Mouse (Mus musculus): Measurements from ENCODE around the gene Mettl23.

The Mettl23 gene

DNA sequence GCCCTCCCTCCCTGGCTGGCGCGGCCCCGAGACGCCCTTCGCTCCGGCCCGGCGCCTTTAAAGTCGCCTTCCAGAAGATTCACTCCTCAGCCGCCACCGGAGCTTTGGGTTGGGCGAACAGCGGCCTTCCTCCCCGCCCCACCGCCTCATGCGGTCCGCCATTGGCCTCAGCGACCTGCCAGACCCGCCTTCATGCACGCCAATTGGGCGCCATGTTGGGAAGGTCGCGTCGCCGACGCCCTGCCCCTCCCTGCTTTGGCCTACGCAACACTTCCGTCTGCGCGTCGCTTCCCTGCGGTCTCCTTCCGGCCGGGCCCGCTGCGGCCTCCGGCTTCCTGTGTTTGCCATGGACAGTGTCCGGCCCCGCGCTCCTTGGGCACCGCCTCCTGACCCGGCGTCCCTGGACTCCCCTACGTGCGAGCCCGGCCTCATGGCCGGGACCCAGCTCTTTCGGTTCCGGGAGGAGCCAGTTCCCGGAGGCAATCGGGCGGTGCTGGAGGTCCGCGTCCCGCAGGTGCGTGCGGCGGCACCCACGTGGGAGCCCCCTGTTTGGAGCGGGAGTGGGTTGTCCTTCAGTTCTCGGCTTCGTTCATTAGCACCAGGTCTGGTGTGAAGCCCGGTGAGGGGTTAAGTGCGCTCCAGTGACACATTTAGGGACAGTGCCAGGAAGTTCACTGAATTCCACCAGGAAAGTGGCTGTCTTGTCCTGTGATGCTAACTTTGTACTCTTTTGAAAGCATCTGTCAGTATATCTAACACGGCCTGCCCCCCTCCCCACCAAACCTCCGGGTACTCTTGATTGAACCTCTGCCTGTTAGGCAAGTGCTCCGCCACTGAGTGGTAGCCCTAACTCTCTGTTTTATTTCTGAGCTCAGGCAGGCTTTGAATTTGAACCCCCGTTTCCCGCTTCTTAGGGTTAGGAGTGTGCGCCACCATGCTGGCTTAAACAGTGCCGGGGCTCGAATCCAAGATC is at the start of gene Mettl23, which contains the start of gene Jmjd6:
Mettl23 (plus strand) TSS at position 18 of the 973 bp plus-strand sequence.
Jmjd6 (minus strand) TSS at position 189 of the 973 bp plus-strand sequence.
- peak; percentile 91 to 95 for DNase-seq (ENCODE audit: low spot score in 2 of 2)

DNA sequence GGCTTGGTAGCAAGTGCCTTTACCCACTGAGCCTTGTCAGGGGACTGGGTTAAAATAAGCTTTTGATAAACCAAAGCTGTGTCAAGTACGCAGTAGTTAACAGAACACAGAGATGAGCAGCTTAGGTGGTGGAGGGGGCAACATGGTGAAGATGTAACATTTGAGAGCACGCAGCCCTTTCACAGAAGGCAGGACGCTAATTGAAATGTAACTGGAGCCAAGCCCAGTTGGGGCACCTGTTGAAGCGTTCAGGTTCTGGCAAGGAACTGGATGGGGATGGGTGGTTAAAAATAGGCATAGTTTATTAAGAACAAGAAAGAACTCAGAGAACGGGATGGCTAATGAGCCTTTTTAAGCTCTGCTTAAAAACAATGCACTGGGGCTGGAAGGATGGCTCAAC is 43.7 kb upstream of the Mettl23 start:
- DNase-seq (ENCODE audit: low spot score in 2 of 2): peak in 1 of 2 experiments; percentile 42

DNA sequence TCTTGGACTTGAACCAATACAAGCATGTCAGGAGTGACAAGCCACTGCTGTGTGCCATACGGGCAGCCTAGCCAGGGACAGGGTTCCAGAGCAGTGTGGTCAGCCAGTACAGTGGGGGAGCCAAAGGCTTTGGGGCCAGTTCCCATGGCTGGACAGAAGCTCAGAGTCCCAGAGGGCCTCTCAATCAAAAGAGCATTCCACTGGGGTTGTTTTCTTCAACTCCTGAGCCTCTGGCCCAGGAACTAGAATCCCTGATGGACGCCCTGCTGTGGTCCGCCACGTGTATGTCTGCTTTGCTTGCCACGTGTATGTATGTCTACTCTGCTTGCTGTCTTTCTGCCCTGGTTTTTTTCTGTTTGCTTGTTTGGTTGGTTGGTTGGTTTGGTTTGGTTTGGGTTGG is 42.0 kb upstream of the Mettl23 start:
- DNase-seq (ENCODE audit: low spot score in 2 of 2): no peak

DNA sequence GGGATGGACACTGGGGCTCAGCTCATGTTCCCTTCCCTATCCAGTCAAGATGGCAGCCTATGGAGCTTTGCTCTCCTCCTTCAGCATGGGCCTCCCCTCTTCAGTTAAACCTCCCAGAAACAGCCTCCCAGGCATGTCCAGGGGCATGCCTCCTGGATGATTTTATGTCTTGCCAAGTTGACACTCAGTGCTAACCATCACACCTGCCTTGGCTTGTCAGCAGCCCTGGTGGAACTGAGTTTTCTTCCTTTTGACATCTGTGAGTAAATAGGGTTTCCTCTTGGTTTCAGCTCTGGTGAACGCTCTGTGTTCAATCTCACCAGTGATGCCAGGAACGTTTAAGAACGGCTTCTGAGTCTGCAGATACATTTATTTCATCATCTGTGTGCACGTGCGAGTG is 40.4 kb upstream of the Mettl23 start:
- DNase-seq (ENCODE audit: low spot score in 2 of 2): no peak

DNA sequence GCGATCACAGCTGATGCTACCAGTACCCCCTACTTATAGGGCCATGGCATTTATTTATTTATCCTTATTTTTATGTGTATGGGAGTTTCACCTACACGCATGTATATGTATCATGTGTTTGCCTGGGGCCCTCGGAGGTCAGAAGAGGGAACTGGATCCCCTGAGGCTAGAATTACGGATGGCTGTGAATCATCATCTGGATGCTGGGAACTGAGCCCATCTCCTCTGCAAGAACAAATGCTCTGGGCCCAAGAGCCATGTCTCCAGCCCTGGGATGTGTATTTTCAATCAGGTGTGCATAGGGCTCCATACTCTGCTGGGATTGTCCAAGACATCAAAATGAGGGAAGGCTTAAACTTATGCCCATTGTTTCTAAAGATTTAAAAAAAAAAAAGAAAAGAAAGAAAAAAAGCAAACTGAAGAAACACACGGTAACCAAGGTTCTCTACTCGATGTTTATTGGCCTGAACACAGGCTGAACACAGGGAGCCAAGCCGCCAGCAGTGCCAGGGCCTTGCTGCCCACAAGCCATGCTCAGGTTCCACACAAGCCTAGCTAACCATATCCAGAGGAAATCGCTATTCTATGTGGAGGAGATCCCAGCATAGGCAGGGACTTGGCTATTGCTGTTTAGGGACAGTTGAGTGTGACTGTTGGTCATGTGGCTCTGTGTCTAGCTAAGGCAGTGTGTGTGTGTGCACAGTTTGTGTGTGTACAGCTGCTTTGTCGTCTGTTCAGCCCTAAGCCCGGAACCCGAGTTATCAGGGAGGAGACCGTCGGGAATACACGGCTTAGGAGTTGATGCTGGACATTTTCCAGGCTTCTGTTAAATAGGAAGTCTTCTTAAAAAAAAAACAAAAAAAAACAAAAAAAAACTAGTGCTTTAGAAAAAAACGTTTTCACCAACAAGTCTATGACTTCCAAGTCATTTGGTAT is 36.7 kb upstream of the Mettl23 start:
- no peak for DNase-seq (ENCODE audit: low spot score in 2 of 2)

DNA sequence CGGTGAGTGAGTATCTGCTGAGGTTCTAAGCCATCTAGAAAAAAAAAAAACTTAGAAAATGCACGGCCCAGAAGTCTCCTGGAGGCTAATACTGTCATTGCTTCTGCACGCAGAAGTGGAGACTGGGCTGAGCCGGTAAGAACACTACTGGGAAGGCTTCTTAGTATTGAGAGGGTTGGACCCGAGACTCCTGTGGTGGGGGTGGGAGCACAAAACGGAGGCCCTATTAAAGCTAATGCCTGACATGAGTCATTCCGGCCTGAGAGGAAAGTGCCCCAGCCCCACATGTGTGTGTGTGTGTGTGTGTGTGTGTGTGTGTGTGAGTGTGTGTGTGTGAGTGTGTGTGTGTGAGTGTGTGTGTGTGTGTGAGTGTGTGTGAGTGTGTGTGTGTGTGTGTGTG is 36.0 kb upstream of the Mettl23 start:
- DNase-seq (ENCODE audit: low spot score in 2 of 2): no peak

DNA sequence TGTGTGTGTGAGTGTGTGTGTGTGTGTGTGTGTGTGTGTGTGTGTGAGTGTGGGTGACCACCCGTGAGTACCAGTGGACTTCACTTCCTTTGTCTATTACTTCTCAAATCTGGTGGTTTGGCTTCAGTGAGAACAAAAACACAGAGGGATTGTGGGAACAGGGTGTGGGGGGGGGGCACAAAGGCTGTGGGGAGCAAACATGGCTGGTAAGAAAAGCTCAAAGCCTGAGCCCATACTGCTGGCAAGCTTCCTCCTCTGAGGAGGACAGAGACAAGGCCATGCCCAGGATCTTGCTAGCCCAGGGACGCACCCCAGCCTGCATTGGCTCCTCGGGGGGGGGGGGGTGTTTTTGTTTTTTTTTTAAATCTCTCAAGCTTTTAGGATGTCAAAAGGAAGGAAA is 35.6 kb upstream of the Mettl23 start:
- no peak for DNase-seq (ENCODE audit: low spot score in 2 of 2)

DNA sequence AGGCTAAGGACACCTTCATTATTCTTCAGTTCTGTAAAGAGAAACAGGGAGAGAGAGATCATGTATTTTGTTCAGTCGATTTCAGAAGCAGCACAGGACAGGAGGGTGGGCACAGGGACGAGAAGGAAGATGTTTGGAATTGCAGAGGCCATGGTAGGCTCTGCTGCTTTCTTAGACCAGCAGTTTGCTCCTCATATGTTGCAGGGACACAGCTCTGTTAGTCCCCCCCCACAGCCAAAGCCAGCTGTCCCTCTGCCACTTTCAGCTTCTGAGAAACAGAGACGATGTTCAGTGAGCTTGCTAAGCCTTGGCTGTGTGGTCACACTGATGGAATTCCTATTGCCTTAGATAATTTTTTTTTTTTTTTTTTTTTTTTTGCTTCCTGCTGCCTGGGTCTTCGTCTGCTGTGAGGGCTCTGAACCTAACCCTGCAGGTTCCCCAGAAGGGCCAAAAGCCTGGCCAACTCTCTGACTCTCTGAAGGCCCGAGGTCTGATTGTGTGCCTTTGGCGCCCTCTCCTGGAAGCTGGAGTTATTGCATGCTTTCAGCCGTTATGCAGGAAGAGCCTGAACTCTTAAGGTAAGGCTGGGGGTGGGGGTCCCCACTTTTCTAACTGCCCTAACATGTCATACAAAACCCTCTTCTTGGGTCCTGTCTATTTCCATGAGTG is 35.0 kb upstream of the Mettl23 start:
- DNase-seq (ENCODE audit: low spot score in 2 of 2): peak; percentile 84 to 91

DNA sequence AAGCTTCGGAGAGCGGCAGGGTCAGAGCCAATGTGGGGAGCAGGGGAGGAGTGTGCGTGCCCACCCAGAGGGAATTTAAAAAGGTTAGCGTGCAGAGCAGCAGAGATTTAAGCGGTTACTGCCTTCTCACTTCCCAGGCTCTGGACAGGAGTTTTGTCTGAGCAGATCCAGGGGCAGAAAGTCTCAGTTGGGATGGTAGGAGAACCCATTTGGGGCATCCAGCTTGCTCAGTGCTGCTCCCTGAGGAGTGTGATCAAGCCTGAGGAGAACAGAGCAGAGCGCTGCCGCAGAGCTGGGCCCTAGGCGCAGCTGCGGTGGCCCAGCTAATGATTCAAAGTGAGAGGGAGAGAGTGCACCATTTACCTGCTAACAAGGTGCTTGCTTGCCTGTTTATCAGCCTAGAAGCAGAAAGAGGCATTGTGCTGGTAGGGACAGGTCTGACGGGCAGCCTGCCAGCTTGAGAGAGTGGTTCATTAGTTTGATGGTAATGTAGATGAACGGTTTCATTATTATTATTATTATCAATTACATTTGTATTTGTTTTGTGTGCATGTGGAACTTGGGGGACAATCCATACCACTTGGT is 34.2 kb upstream of the Mettl23 start:
- no peak for DNase-seq (ENCODE audit: low spot score in 2 of 2)

DNA sequence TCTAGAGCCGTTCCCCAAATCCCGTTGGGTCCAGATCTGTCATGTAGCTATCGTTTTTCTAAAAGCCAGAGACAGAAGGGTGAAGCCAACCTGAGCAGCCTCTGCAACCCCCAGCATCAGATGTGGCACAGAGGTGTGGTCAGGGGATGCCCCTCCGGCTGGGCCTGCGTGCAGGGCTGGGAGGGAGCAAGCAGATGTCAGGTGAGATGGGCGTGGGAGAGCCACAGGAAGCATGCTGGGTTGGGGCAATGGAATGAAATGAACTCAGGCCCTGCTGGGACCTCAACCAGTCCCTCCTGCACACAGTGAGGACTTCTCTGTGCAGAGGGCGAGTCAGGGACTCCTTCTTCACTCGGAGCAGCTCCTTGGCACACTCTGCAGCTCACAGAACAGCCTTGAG is 33.6 kb upstream of the Mettl23 start:
- no peak for DNase-seq (ENCODE audit: low spot score in 2 of 2)

DNA sequence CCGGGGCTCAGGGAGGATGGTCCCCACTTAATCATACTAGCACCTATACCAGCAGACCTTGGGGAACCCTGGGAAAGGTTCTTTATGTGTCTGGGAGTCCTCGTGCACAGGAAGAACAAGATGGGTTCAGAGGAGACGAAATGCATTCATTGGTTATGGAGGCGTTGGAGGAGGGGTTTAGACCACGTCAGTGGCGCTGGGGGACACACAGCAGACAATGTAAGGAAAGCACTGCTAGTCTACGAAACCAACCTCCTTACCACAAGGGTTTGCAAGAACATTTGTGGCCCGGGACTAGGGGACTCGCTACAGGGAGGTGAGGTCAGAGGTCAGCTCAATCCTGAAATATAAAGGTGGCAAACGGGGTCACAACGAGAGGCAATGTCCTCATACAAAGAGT is 32.5 kb upstream of the Mettl23 start:
- peak in 1 of 2 experiments; percentile 17 for DNase-seq (ENCODE audit: low spot score in 2 of 2)

DNA sequence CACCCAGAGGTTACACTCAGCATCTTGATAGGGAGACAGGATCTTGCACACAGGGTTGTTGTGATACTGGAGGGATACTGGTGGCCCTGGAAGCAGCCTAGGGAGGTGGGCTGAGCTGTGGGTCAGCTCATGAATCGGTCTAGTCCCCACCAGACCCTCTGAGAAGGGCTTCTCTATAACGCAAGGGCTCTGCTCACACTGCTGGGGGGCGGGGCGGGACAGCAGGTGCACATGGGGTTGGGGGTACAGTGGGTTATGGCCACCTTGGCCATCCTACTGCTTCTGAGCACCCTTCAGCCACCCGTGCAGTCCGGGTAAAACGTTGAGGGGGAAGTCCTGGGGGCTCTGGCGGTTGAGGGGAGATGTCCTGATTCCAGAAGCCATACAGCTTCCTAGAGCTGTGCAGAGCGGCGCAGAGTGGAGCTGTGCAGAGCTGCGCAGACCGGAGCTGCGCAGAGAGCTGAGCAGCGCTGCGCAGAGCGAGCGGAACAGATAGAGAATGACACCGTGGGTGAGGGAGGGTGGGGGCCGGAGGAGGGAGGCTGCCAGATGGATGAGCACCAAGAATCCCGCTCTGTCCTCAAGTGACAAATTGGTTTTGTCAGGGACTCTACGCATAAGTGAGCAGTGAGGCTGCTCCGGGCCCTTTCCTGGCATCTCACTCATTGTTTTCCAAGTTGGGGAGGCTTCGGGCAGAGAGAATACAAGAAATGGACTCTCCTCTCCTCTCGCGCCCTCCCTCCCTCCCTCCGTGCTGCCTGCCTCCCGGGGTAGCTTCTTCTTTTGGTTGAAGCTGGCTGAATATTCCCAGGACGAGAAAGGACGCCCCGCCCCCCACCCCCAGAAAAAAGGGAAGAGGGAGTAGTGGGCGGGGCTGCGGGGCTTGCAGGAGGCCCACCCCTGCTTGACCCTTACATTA is 31.8 kb upstream of the Mettl23 start:
- peak; percentile 49 to 85 for DNase-seq (ENCODE audit: low spot score in 2 of 2)

DNA sequence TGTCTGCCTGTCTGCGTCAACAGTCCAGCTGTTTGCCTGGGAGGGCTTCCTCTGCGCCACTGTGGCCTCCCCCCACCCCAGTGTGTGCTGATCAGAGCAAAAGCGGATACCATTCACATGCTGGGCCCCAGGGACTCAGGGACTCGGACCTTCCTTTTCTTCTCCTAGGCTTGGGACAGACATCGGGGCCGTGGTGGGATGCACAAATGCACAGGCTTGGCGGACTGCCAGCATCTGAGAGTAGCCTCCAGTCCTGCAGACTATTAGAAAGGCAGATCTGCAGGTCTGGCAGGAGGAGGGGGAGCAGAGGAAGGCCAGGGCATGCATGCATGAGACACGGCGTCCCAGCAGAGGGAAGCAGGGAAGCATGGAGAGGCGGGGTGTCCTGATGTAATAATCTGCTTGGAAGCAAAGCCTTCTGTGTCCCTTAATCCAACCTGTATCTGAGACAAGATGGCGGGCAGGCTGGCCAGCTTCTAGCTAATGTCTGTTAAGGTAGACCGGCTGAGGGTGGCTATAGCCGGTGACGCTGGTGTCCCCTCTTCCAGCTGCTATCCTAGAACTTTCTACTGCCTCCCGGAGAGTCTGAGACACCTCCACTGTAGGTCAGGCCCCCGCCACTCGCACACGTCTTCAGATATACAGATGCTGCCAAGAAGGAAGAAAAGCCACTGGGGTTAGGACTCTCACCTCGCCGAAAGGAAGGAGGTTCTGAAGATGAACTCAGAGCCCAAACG is 30.1 kb upstream of the Mettl23 start:
- peak in 1 of 2 experiments; percentile 72 for DNase-seq (ENCODE audit: low spot score in 2 of 2)

DNA sequence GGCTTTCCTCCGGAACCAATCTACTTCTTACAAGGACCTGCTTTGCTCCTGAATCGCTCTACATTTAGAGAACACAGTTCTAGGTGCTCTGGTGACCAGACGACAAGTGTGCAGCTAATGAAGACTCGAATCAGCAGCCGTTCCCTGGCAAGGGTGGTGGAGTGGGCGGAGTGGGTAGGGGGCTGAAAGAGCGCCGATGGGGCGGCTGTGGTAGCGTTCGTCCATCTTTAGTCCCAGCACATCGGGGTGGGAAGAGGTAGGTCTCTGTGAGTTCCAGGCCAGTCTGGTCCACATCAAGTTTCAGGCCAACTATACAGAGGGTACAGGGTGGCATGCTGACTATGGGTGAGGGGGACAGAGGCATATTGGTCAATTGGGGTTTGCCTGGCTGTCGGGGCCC is 29.5 kb upstream of the Mettl23 start:
- no peak for DNase-seq (ENCODE audit: low spot score in 2 of 2)

DNA sequence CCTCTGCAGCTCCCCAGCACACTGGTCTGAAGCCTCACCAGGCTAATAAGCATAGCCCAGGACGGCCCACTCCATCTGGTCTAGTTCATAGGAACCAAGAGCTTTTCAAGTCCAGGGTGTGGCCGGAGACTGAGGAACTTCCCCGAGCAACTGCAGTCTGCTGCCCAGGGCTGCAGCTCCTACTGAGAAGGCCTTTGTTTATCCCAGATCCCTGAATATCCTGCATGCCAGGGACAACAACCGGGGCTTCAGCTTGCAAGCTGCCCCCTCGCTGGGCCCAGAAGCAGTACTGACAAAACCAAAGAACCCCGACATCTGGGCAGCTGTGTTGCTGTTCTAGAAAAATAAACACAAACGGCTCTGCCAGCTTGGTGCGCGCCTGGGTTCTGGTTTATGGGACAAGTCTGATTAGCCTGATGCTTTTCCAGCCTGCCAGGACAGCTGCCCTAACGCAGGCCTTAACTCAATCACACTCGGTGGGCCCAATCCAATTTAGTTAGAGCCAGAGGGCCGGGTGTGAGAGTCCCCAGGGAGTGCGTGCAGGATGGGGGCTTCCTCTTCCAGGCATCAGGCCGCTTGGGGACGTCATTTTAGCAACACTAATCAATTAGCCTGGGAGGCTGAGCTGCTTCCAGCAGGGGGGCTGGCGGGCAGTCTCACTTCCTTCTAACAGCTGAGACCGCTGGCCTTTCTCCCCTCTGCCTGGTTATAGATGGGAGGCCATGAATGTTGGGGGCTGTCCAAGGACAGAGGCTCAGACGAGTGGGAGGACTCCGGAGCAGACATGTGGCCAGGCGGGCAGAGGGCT is 28.8 kb upstream of the Mettl23 start:
- DNase-seq (ENCODE audit: low spot score in 2 of 2): peak; percentile 38 to 80

DNA sequence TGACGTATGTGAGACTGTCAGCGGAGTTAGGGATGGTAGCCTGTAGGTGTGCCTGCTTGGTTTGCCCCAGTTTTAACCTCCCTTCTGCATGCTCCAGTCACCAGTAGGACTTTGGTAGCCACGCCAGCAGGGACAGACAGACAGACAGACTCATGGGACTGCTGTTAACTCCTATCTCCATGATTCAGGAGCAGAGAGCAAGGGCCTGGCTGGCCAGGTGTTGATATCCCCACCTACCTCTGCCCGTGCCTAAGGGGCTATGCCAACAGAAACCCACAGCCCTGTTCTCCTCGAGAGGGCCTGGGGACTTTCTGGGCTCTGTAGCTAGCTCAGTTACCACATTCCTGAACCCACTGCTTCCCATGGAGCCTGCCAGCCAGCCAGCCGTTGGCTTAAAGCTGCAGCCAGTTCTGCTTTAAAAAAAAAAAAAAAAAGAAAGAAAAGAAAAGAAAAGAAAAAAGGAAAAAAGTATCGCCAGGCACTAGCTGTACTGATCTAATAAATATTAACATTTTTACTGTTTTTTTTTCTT is 28.1 kb upstream of the Mettl23 start:
- DNase-seq (ENCODE audit: low spot score in 2 of 2): no peak

DNA sequence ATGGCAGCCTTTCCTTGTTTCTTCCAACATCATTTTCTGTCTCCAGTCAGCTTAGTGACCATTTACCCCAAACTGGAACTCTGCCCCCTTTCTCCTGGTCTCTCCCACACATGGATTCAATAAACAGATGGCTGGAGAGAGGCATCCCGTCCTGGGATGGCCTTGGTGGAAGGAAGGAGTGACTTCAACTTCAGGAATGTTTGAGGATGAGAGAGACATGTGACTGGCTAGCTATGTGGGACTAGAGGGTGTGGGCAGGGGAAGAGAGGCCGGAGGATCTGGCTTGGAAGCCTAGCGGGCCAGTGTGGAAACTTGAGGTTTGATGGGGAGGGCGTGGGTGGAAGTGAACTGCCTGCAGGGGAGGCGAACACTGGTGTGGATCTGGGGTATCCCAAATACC is 26.3 kb upstream of the Mettl23 start:
- no peak for DNase-seq (ENCODE audit: low spot score in 2 of 2)

DNA sequence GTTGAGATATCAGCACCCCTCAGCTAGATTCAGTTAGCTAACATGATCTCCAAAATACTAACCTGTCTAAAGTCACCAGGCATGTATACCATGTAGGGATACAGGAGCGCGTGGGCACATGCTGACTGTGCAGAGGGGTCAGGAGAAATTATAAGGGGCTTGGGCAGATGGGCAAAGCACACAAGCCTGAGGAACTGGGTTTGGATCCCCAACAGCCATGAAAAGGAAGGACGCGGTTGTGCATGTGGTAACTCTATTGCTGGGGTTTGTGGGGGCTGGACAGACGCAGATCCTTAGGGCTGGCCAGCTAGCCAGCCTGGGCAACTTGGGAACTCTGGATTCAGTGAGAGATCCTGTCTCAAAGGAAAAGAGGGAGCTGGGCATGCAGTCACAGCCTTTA is 25.5 kb upstream of the Mettl23 start:
- DNase-seq (ENCODE audit: low spot score in 2 of 2): no peak
